Mouse (Mus musculus) heart, embryonic 10.5 days (tissue): ENCODE data around the gene Sfxn5. TPM values are rescaled to one million over a fixed set of nuclear protein-coding genes. Genes with fewer than 3 reads are reported as not detected.

ENCODE experiments used
- DNase-seq: peaks from one replicate; pipeline ENCODE4 v3.0.0-alpha.2; 2017; ENCODE audit warnings: low spot score
- H3K27ac ChIP-seq: fragments of 300-500 bp; sonication (generic); 2 replicates; pipeline ENCODE4 v1.5.1; 2016; ENCODE audit warnings: mild to moderate bottlenecking
- H3K27me3 ChIP-seq: fragments of 300-500 bp; sonication (generic); 2 replicates; pipeline ENCODE4 v1.6.1; 2016; ENCODE audit warnings: mild to moderate bottlenecking; ENCODE audit not compliant: poor library complexity, insufficient read depth, severe bottlenecking
- H3K36me3 ChIP-seq: fragments of 300-500 bp; sonication (generic); 2 replicates; pipeline ENCODE4 v1.6.1; 2016; ENCODE audit warnings: mild to moderate bottlenecking, moderate library complexity
- H3K4me1 ChIP-seq: fragments of 300-500 bp; sonication (generic); 2 replicates; pipeline ENCODE4 v1.6.1; 2016; ENCODE audit warnings: mild to moderate bottlenecking
- H3K4me3 ChIP-seq: fragments of 300-500 bp; sonication (generic); 2 replicates; pipeline ENCODE4 v1.5.1; 2016; ENCODE audit warnings: mild to moderate bottlenecking, moderate library complexity
- H3K9me3 ChIP-seq: fragments of 300-500 bp; sonication (generic); 2 replicates; pipeline ENCODE4 v1.6.1; 2016; ENCODE audit warnings: mild to moderate bottlenecking, moderate library complexity
- WGBS: fragments of 180-500 bp; shearing (Covaris S2); methylation state at CpG from one replicate; pipeline ENCODE4 v1.1.7; 2016; 5-methylcytosine and 5-hydroxymethylcytosine counted together
- polyA plus RNA-seq: library from polyadenylated mRNA; unstranded; fragments of >200 nt; fragmentation: Nextera tagmentation; extraction: Ambion mirVana; gene quantifications from 2 replicates; pipeline ENCODE4 v1.2.1, GENCODE M21; 2016

Gene Sfxn5
- polyA plus RNA-seq, 1 experiment from 2014 or later = 5.8 TPM

GRCm38 (mm10) chr6:85230762-85231161 is 102.5 kb downstream of the Sfxn5 start:
- Histone ChIP-seq H3K27ac (no peak overlapping the region), H3K4me1 (peaks cover 24% of the 10 kb centered on the region), H3K9me3 (no peaks in the 10 kb centered on the region), H3K4me3 (no peak overlapping the region), H3K36me3 (no peaks in the 10 kb centered on the region), H3K27me3 (peaks cover 52% of the 10 kb centered on the region)
- 59% methylated on average over 3 of the region's 3 CpGs for WGBS
- no peak for DNase-seq

GRCm38 (mm10) chr6:85227520-85227919 is 105.7 kb downstream of the Sfxn5 start:
- Histone ChIP-seq H3K4me1 (peaks cover 20% of the 10 kb centered on the region), H3K36me3 (no peaks in the 10 kb centered on the region), H3K4me3 (no peak overlapping the region), H3K27me3 (peaks cover 58% of the 10 kb centered on the region), H3K27ac (no peak overlapping the region), H3K9me3 (no peaks in the 10 kb centered on the region)
- 67% methylated on average over 2 of the region's 2 CpGs for WGBS
- no peak for DNase-seq

- H3K9me3 ChIP-seq = no peaks in the 10 kb centered on the region
- no peak overlapping the region for H3K4me3 ChIP-seq
- H3K4me1 ChIP-seq = peaks cover 17% of the 10 kb centered on the region
- H3K36me3 ChIP-seq = no peaks in the 10 kb centered on the region
- WGBS = 78% methylated on average over 9 of the region's 9 CpGs
- H3K27ac ChIP-seq = no peak overlapping the region
- DNase-seq = no peak
- H3K27me3 ChIP-seq = peaks cover 48% of the 10 kb centered on the region; the same call in 1 of the 2 replicates
Measured at GRCm38 (mm10) chr6:85226570-85226969, 106.7 kb downstream of the Sfxn5 start.

GRCm38 (mm10) chr6:85224442-85224891 is 108.8 kb downstream of the Sfxn5 start:
- Histone ChIP-seq H3K27ac (no peak overlapping the region), H3K9me3 (no peaks in the 10 kb centered on the region), H3K4me1 (peaks cover 34% of the 10 kb centered on the region), H3K4me3 (no peak overlapping the region), H3K36me3 (no peaks in the 10 kb centered on the region), H3K27me3 (peaks cover 35% of the 10 kb centered on the region; the same call in 1 of the 2 replicates)
- WGBS = 57% methylated on average over 15 of the region's 15 CpGs
- no peak for DNase-seq

GRCm38 (mm10) chr6:85223498-85224150 is 109.6 kb downstream of the Sfxn5 start:
- H3K4me1 ChIP-seq = peaks cover 41% of the 10 kb centered on the region
- H3K27ac ChIP-seq = no peak overlapping the region
- WGBS = 43% methylated on average over 14 of the region's 14 CpGs
- DNase-seq = no peak
- H3K36me3 ChIP-seq = no peaks in the 10 kb centered on the region
- no peaks in the 10 kb centered on the region for H3K9me3 ChIP-seq
- peaks cover 30% of the 10 kb centered on the region; the same call in 1 of the 2 replicates for H3K27me3 ChIP-seq
- no peak overlapping the region for H3K4me3 ChIP-seq

GRCm38 (mm10) chr6:85222551-85222950 is 110.7 kb downstream of the Sfxn5 start:
- H3K27ac ChIP-seq = no peak overlapping the region
- peaks cover 26% of the 10 kb centered on the region; the same call in 1 of the 2 replicates for H3K27me3 ChIP-seq
- H3K9me3 ChIP-seq = no peaks in the 10 kb centered on the region
- H3K36me3 ChIP-seq = no peaks in the 10 kb centered on the region
- H3K4me1 ChIP-seq = peaks cover 41% of the 10 kb centered on the region
- H3K4me3 ChIP-seq = no peak overlapping the region
- 78% methylated on average over 10 of the region's 10 CpGs for WGBS
- no peak for DNase-seq

- DNase-seq = no peak
- Histone ChIP-seq H3K27me3 (peaks cover 29% of the 10 kb centered on the region), H3K36me3 (no peaks in the 10 kb centered on the region), H3K27ac (no peak overlapping the region; the same call in 1 of the 2 replicates), H3K4me1 (peaks cover 41% of the 10 kb centered on the region), H3K9me3 (no peaks in the 10 kb centered on the region), H3K4me3 (no peak overlapping the region)
- 53% methylated on average over 4 of the region's 4 CpGs for WGBS
Measured at GRCm38 (mm10) chr6:85220917-85221316, 112.3 kb downstream of the Sfxn5 start.

- WGBS = 91% methylated on average over 11 of the region's 11 CpGs
- peaks cover 25% of the 10 kb centered on the region for H3K27me3 ChIP-seq
Measured at GRCm38 (mm10) chr6:85219706-85220105, 113.5 kb downstream of the Sfxn5 start.

GRCm38 (mm10) chr6:85218684-85219445 is 114.4 kb downstream of the Sfxn5 start:
- no peak overlapping the region for H3K4me3 ChIP-seq
- H3K27ac ChIP-seq = 0 out of 2 replicates have a peak overlapping the region, but pooled peaks have one; percentile 52
- peaks cover 38% of the 10 kb centered on the region for H3K4me1 ChIP-seq
- H3K36me3 ChIP-seq = no peaks in the 10 kb centered on the region
- WGBS = 55% methylated on average over 5 of the region's 5 CpGs
- no peak for DNase-seq
- H3K9me3 ChIP-seq = no peaks in the 10 kb centered on the region
- H3K27me3 ChIP-seq = peaks cover 25% of the 10 kb centered on the region

More at GRCm38 (mm10) chr6:85219706-85220105, 113.5 kb downstream of the Sfxn5 start:
- peak overlapping the region; percentile 52; the same call in 1 of the 2 replicates for H3K27ac ChIP-seq
- no peaks in the 10 kb centered on the region for H3K36me3 ChIP-seq
- no peaks in the 10 kb centered on the region for H3K9me3 ChIP-seq
- no peak for DNase-seq
- H3K4me3 ChIP-seq = no peak overlapping the region
- H3K4me1 ChIP-seq = peaks cover 41% of the 10 kb centered on the region

GRCm38 (mm10) chr6:85218251-85218650 is 115.0 kb downstream of the Sfxn5 start:
- H3K9me3 ChIP-seq = no peaks in the 10 kb centered on the region
- no peak for DNase-seq
- H3K4me3 ChIP-seq = no peak overlapping the region
- peaks cover 32% of the 10 kb centered on the region for H3K4me1 ChIP-seq
- peaks cover 19% of the 10 kb centered on the region for H3K27me3 ChIP-seq
- WGBS = 79% methylated on average over 4 of the region's 4 CpGs
- H3K27ac ChIP-seq = no peak overlapping the region
- no peaks in the 10 kb centered on the region for H3K36me3 ChIP-seq

- 17% methylated on average over 1 of the region's 1 CpGs for WGBS
- no peak for DNase-seq
Measured at GRCm38 (mm10) chr6:85210686-85211085, 122.5 kb downstream of the Sfxn5 start.

GRCm38 (mm10) chr6:85209226-85209967 is 123.8 kb downstream of the Sfxn5 start:
- H3K4me1 ChIP-seq = peaks cover 26% of the 10 kb centered on the region
- no peak overlapping the region for H3K4me3 ChIP-seq
- no peak overlapping the region for H3K27ac ChIP-seq
- 73% methylated on average over 9 of the region's 9 CpGs for WGBS
- no peaks in the 10 kb centered on the region for H3K36me3 ChIP-seq
- H3K27me3 ChIP-seq = peaks cover 50% of the 10 kb centered on the region
- no peaks in the 10 kb centered on the region for H3K9me3 ChIP-seq
- no peak for DNase-seq

More at GRCm38 (mm10) chr6:85210686-85211085, 122.5 kb downstream of the Sfxn5 start:
- no peak overlapping the region for H3K4me3 ChIP-seq
- H3K27ac ChIP-seq = no peak overlapping the region
- H3K27me3 ChIP-seq = peaks cover 41% of the 10 kb centered on the region
- no peaks in the 10 kb centered on the region for H3K36me3 ChIP-seq
- no peaks in the 10 kb centered on the region for H3K9me3 ChIP-seq
- H3K4me1 ChIP-seq = peaks cover 26% of the 10 kb centered on the region
